Mouse (Mus musculus) cerebellum, adult 2 months (tissue): Measurements from ENCODE around the gene Capn10. TPM values are rescaled to one million over a fixed set of nuclear protein-coding genes. Genes with fewer than 3 reads are reported as not detected.

Source experiments
- DNase-seq, 2 experiments: peaks; one replicate each; pipeline ENCODE4 v3.0.0; 2021
- H3K27ac ChIP-seq: fragments of 200-500 bp; 2 replicates; pipeline ENCODE4 v1.5.1; 2012; ENCODE audit warnings: low read length, control low read depth, inconsistent platforms; ENCODE audit not compliant: insufficient read depth
- H3K27me3 ChIP-seq: fragments of 200-500 bp; 2 replicates; pipeline ENCODE4 v1.6.1; 2012; ENCODE audit warnings: inconsistent platforms, mild to moderate bottlenecking, low read length, moderate library complexity; ENCODE audit not compliant: control insufficient read depth, insufficient read depth
- H3K4me1 ChIP-seq: fragments of 200-500 bp; 2 replicates; pipeline ENCODE4 v1.6.1; 2011; ENCODE audit warnings: low read length; ENCODE audit not compliant: control insufficient read depth, insufficient read depth
- H3K4me3 ChIP-seq: fragments of 200-500 bp; replicated peaks from 2 replicates; pipeline ENCODE3; 2011; ENCODE audit warnings: mild to moderate bottlenecking, low read depth, low read length, control low read depth; ENCODE audit not compliant: insufficient read depth
- CTCF ChIP-seq: fragments of 200-500 bp; IDR thresholded peaks from 2 replicates; pipeline ENCODE4 v1.5.1; 2011; ENCODE audit warnings: low read depth, mild to moderate bottlenecking, control low read depth, low read length, moderate library complexity, borderline replicate concordance; ENCODE audit not compliant: insufficient read depth
- POLR2A ChIP-seq: fragments of 200-500 bp; IDR thresholded peaks from 2 replicates; pipeline ENCODE4 v1.6.1; 2011; ENCODE audit warnings: low read length, control low read depth, borderline replicate concordance; ENCODE audit not compliant: insufficient read depth
- WGBS: fragments of 180-500 bp; shearing (Covaris S2); methylation state at CpG from one replicate; pipeline ENCODE4 v1.1.7; 2018; 5-methylcytosine and 5-hydroxymethylcytosine counted together
- polyA plus RNA-seq: library from polyadenylated mRNA; depleted of rRNA; stranded (reverse); fragments of >200 nt; gene quantifications from 2 replicates; pipeline ENCODE4 v1.2.3, GENCODE M21; 2012

The Capn10 gene
- polyA plus RNA-seq, 1 experiment: 44.5 TPM

DNA sequence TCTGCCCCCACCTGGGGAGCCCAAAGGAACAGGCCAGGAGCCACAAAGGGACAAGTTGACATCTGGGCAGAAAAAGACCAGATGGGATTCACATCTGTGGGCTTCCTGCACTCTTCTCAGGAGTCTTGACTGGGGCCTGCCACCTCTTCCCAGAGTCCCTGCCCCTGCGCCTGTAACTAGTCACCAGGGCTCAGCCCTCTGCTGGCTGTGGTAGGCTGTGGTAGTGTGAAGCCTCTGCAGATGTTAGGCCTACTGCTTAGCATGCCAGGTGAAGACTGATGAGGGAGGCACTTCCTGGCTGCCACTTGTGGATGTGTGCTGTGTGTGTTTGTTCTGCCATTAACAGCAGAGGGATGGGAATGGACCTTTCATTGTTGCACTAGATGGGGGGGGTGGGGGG lies 21.9 kb upstream of the Capn10 start:
- 42% methylated on average over 1 of the region's 1 CpGs for WGBS
- Histone ChIP-seq H3K27me3 (no peaks in the 10 kb centered on the region), H3K27ac (no peak overlapping the region), H3K4me3 (peak overlapping the region; percentile 63), H3K4me1 (peaks cover 14% of the 10 kb centered on the region)
- no peak for TF ChIP-seq POLR2A
- no peak for DNase-seq

DNA sequence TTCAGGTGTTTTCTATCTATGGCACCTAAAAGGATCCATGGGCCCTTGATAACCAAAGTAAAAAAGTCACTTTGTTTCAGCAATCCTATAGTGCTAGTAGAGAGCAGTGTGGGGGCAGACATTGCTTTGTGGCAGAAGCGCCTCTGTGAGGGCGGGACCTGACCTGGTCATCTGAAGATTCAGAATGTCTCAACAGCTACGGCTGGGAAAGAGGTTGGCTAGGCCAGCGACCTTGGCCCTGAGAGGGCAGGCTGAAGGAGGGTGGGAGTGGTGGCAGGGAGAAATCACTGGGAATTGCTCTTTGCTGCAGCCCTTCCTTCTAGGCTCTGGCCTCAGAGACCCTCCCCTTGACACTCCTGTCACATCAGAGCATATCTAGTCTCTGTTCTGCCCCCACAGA lies 19.9 kb upstream of the Capn10 start:
- 81% methylated on average over 4 of the region's 4 CpGs for WGBS
- TF ChIP-seq POLR2A (no peak), CTCF (no peak)
- no peak overlapping the region for H3K27ac ChIP-seq
- no peak overlapping the region for H3K4me3 ChIP-seq
- H3K4me1 ChIP-seq: peaks cover 8% of the 10 kb centered on the region
- no peak for DNase-seq
- H3K27me3 ChIP-seq: no peaks in the 10 kb centered on the region

DNA sequence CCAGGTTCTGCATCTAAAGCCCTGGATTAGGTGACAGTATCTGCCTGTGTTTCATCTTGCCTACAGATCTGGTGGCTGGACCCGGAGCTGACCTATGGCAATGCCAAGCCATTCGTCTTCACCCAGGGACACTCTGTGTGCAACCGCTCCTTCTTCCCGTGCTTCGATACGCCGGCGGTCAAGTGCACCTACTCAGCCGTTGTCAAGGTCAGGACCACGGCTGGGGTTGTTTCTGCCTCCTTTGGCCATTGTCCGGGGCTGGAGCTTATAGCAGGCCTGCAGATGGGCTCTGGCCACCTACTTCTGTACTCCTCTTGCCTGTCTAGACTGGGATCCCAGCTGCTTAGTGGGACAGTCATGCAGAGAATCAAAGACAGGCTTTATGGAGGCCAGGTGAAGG lies 19.2 kb upstream of the Capn10 start:
- Histone ChIP-seq H3K27ac (no peak overlapping the region), H3K4me1 (peaks cover 8% of the 10 kb centered on the region), H3K27me3 (no peaks in the 10 kb centered on the region), H3K4me3 (no peak overlapping the region)
- DNase-seq: peak in 1 of 2 experiments; percentile 10
- TF ChIP-seq CTCF (no peak), POLR2A (no peak)
- 94% methylated on average over 11 of the region's 11 CpGs for WGBS

DNA sequence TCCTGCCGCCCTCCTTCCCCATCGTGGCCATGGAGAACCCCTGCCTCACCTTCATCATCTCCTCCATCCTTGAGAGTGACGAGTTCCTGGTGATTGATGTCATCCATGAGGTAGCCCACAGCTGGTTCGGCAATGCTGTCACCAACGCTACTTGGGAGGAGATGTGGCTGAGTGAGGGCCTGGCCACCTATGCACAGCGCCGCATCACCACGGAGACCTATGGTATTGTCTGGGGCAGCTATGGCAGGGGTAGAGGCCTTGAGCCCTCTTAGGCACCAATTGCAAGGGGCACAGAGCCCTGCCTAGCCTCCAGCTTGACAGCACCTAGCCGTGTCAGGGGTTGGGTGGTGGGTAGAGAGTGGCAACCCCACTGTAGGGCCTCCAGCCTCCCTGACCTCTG lies 17.5 kb upstream of the Capn10 start:
- 94% methylated on average over 9 of the region's 9 CpGs for WGBS
- peak in 1 of 2 experiments; percentile 6 for DNase-seq
- Histone ChIP-seq H3K27me3 (no peaks in the 10 kb centered on the region), H3K4me1 (peaks cover 7% of the 10 kb centered on the region), H3K27ac (no peak overlapping the region), H3K4me3 (no peak overlapping the region)
- TF ChIP-seq CTCF: no peak
- TF ChIP-seq POLR2A: no peak

DNA sequence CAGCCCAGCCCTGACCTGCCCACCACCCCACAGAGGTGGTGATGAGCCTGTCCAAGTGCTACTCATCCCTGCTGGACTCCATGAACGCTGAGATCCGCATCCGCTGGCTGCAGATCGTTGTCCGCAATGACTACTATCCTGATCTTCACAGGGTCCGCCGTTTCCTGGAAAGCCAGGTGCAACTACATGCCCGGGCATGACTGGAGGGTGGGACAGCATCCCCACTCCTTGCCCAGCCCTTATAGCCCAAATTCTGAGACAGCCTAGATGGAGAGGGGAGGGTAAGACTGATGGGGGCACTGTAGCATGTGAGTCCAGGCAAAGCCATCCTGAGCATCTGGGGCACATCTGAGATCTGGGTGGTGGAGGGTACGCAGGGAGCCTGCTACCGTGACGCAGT lies 15.0 kb upstream of the Capn10 start:
- H3K4me3 ChIP-seq: no peak overlapping the region
- TF ChIP-seq POLR2A: no peak
- TF ChIP-seq CTCF: no peak
- 90% methylated on average over 11 of the region's 11 CpGs for WGBS
- H3K27me3 ChIP-seq: no peaks in the 10 kb centered on the region
- no peaks in the 10 kb centered on the region; the same call in 1 of the 2 replicates for H3K4me1 ChIP-seq
- H3K27ac ChIP-seq: no peak overlapping the region
- DNase-seq: no peak

DNA sequence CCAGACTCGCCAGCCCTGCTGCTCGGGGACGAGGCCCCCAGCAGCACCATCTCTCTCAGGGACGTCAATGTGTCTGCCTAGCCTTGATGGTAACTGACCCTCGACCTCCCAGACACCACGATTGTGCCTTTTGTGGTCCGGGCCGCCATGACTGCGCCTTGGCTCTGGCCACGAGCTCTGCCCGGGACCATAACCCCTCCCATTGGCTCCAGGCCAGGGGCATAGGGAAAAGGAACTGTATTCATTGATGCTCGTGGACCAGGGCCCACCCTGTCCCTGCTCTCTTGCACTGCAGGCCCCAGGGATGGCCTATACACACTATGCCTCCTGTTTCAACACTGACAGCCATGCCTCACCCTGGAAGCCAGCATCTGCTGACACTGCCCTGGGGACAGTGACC lies 14.4 kb upstream of the Capn10 start:
- 54% methylated on average over 12 of the region's 12 CpGs for WGBS
- no peaks in the 10 kb centered on the region for H3K27me3 ChIP-seq
- TF ChIP-seq POLR2A (no peak), CTCF (no peak)
- no peak overlapping the region for H3K27ac ChIP-seq
- H3K4me3 ChIP-seq: no peak overlapping the region
- H3K4me1 ChIP-seq: no peaks in the 10 kb centered on the region; the same call in 1 of the 2 replicates
- no peak for DNase-seq

DNA sequence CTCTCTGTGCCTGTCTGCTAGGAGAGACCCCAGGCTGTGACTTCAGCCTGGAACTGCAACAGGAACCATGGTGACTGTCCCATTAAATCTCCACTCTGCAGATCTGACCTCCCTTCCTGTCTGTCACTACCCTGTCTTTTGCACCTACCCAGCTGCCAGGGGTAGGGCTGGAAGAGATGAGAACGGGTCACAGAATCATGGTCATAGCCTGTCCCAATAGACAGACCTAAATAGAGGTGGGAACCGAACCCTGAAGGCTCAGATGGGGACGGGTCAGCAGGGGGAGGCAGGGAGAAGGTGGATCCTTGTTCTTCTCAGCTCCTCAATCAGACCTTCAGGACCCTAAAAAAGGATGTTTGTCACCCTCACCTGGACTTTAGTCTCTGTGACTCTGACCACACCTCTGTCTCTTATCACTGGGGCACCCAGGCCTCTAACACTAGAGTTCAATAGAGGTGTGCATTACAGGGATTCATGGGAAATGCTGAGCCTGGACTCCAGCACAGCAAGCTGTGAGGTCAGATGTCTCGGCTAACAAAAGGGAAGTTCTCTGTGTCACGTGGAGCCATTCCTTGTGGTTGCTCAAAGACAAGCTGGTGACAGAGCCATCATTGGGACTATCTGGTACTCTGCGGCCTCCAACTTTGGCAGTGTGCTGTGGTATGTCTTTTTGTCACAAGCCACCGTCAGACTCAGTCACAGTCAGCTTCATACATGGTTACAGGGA lies 13.5 kb upstream of the Capn10 start:
- 77% methylated on average over 7 of the region's 7 CpGs for WGBS
- no peak for DNase-seq
- H3K27me3 ChIP-seq: no peaks in the 10 kb centered on the region
- H3K4me3 ChIP-seq: no peak overlapping the region
- TF ChIP-seq CTCF: no peak
- no peak for TF ChIP-seq POLR2A
- no peaks in the 10 kb centered on the region for H3K4me1 ChIP-seq
- H3K27ac ChIP-seq: no peak overlapping the region

DNA sequence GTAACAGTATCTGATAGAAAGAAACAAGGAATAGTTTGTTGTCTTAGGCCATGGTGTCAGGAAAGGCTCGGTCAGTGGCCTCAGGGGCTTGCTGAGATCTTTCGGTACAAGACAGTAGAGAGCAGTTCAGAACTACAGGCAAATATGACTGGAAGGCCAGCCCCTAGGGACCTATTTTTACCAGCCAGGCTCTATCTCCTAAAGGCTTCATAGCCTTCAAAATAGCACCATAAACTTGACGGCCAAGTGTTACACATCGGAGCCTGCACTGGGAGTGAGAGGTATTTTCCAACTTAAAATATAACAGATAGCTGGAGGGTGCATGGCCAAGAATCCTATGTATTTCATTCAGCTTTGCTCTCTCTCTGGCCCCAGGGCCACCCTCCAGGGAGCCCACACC lies 12.7 kb upstream of the Capn10 start:
- Histone ChIP-seq H3K27me3 (no peaks in the 10 kb centered on the region), H3K4me3 (no peak overlapping the region)
- no peak for TF ChIP-seq POLR2A
- no peak for TF ChIP-seq CTCF

More for the DNA sequence above, 12.7 kb upstream of the Capn10 start:
- no peak for DNase-seq
- Histone ChIP-seq H3K4me1 (no peaks in the 10 kb centered on the region), H3K27ac (no peak overlapping the region)
- WGBS: 91% methylated on average over 4 of the region's 4 CpGs
